Mouse (Mus musculus) kidney, adult 2 months (tissue): ENCODE measurements around the gene Pdlim4.

Experiments
- CTCF ChIP-seq: fragments of 200-500 bp; conservative IDR thresholded peaks from 2 replicates; pipeline ENCODE4 v1.5.1; 2011; ENCODE audit warnings: low read depth, mild to moderate bottlenecking, control low read depth, low read length, moderate library complexity, mixed read lengths; ENCODE audit not compliant: insufficient read depth, insufficient read length
- POLR2A ChIP-seq: fragments of 200-500 bp; IDR thresholded peaks from one replicate; pipeline ENCODE4 v1.6.1; 2011; ENCODE audit warnings: low read depth, low read length, control low read depth

DNA sequence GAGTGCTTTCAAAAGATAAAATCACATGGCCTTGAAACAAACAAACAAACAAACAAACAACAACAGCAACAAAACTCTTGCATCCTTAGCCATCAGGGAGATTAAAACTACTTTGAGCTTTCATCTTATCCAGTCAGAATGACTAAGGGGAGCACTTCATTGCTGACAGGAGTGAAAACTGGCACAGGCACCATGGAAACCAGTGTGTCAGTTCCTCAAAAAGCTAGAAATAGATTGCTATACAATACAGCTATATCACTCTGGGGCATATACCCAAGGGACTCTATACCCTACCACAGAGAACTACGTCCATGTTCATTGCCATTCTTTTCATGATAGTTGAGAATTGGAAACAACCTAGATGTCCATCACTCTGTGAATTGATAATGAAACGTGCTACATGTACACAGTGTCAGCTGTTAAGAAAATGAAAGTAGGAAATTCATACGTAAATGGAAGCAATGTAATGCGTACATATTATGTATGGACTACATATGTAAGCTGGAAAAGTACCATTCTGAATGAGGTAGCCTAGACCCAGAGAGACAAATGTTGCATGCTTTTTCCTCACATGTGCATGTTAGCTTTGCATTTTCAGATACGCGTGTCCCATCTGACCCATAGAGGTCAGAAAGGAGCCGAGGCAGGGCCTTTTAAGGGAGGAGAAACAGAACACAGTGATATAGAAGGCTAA lies 19.6 kb upstream of the Pdlim4 start:
- TF ChIP-seq POLR2A (no peak), CTCF (no peak)
